Mouse (Mus musculus): ENCODE measurements at regions not wholly inside any gene's neighbourhood (a gene's known extent, or its start where the extent isn't known, plus 50 kb on each side); places are given as distances from the start of the nearest gene placed in this dataset.

- 69% methylated on average over 6 of the region's 6 CpGs for WGBS
- TF ChIP-seq CTCF (IDR thresholded peaks at IDR 0.05; ENCODE audit: low read depth) = no peak
- H3K36me3 ChIP-seq (ENCODE audit: control insufficient read depth, insufficient read depth) = no peaks in the 10 kb centered on the region
- H3K4me3 ChIP-seq (ENCODE audit: low read depth, low read length) = no peak overlapping the region
- H3K27ac ChIP-seq (ENCODE audit: low read depth, low read length) = no peak overlapping the region
- H3K4me1 ChIP-seq (replicated peaks; ENCODE audit: control insufficient read depth, insufficient read depth, low read length) = no peaks in the 10 kb centered on the region
- ATAC-seq = no peak
- no peak overlapping the region for H3K9ac ChIP-seq (ENCODE audit: low read depth, low read length)
- H3K9me3 ChIP-seq (ENCODE audit: control insufficient read depth) = no peaks in the 10 kb centered on the region
- no peak overlapping the region for H3K4me2 ChIP-seq (replicated peaks; ENCODE audit: low read depth)
- no peaks in the 10 kb centered on the region for H3K27me3 ChIP-seq (replicated peaks; ENCODE audit: control insufficient read depth, insufficient read depth, low read length)
Observed at GRCm38 (mm10) chr2:50586321-50587050, 289.9 kb upstream of the Mmadhc start.

GRCm38 (mm10) chr2:50579620-50580019, 283.0 kb upstream of the Mmadhc start:
- no peak overlapping the region for H3K4me2 ChIP-seq (replicated peaks; ENCODE audit: low read depth)
- no peak for ATAC-seq
- 52% methylated on average over 2 of the region's 2 CpGs for WGBS

GRCm38 (mm10) chr2:50578278-50579043, 281.9 kb upstream of the Mmadhc start:
- Histone ChIP-seq H3K4me3 (ENCODE audit: low read depth, low read length) (no peak overlapping the region), H3K4me1 (replicated peaks; ENCODE audit: control insufficient read depth, insufficient read depth, low read length) (no peaks in the 10 kb centered on the region), H3K27me3 (replicated peaks; ENCODE audit: control insufficient read depth, insufficient read depth, low read length) (no peaks in the 10 kb centered on the region), H3K36me3 (ENCODE audit: control insufficient read depth, insufficient read depth) (no peaks in the 10 kb centered on the region), H3K4me2 (replicated peaks; ENCODE audit: low read depth) (no peak overlapping the region), H3K9me3 (ENCODE audit: control insufficient read depth) (no peaks in the 10 kb centered on the region), H3K9ac (ENCODE audit: low read depth, low read length) (no peak overlapping the region), H3K27ac (ENCODE audit: low read depth, low read length) (no peak overlapping the region)
- no peak for TF ChIP-seq CTCF (IDR thresholded peaks at IDR 0.05; ENCODE audit: low read depth)
- WGBS = 75% methylated on average over 6 of the region's 6 CpGs
- ATAC-seq = no peak

More at GRCm38 (mm10) chr2:50579620-50580019, 283.0 kb upstream of the Mmadhc start:
- H3K4me3 ChIP-seq (ENCODE audit: low read depth, low read length) = no peak overlapping the region
- H3K27me3 ChIP-seq (replicated peaks; ENCODE audit: control insufficient read depth, insufficient read depth, low read length) = no peaks in the 10 kb centered on the region
- no peak overlapping the region for H3K27ac ChIP-seq (ENCODE audit: low read depth, low read length)
- H3K36me3 ChIP-seq (ENCODE audit: control insufficient read depth, insufficient read depth) = no peaks in the 10 kb centered on the region
- no peak for TF ChIP-seq CTCF (IDR thresholded peaks at IDR 0.05; ENCODE audit: low read depth)
- no peak overlapping the region for H3K9ac ChIP-seq (ENCODE audit: low read depth, low read length)
- H3K4me1 ChIP-seq (replicated peaks; ENCODE audit: control insufficient read depth, insufficient read depth, low read length) = no peaks in the 10 kb centered on the region
- H3K9me3 ChIP-seq (ENCODE audit: control insufficient read depth) = no peaks in the 10 kb centered on the region

- ATAC-seq = no peak
- no peaks in the 10 kb centered on the region for H3K36me3 ChIP-seq (ENCODE audit: control insufficient read depth, insufficient read depth)
- no peak for TF ChIP-seq CTCF (IDR thresholded peaks at IDR 0.05; ENCODE audit: low read depth)
Observed at GRCm38 (mm10) chr2:50577736-50578135, 281.1 kb upstream of the Mmadhc start.

GRCm38 (mm10) chr2:50573455-50573854, 276.9 kb upstream of the Mmadhc start:
- WGBS = 58% methylated on average over 3 of the region's 3 CpGs
- Histone ChIP-seq H3K27me3 (replicated peaks; ENCODE audit: control insufficient read depth, insufficient read depth, low read length) (no peaks in the 10 kb centered on the region), H3K9me3 (ENCODE audit: control insufficient read depth) (no peaks in the 10 kb centered on the region), H3K4me3 (ENCODE audit: low read depth, low read length) (no peak overlapping the region), H3K9ac (ENCODE audit: low read depth, low read length) (no peak overlapping the region), H3K27ac (ENCODE audit: low read depth, low read length) (no peak overlapping the region), H3K4me2 (replicated peaks; ENCODE audit: low read depth) (no peak overlapping the region), H3K4me1 (replicated peaks; ENCODE audit: control insufficient read depth, insufficient read depth, low read length) (no peaks in the 10 kb centered on the region), H3K36me3 (ENCODE audit: control insufficient read depth, insufficient read depth) (no peaks in the 10 kb centered on the region)
- TF ChIP-seq CTCF (IDR thresholded peaks at IDR 0.05; ENCODE audit: low read depth) = no peak
- ATAC-seq = no peak

More at GRCm38 (mm10) chr2:50577736-50578135, 281.1 kb upstream of the Mmadhc start:
- Histone ChIP-seq H3K4me1 (replicated peaks; ENCODE audit: control insufficient read depth, insufficient read depth, low read length) (no peaks in the 10 kb centered on the region), H3K9me3 (ENCODE audit: control insufficient read depth) (no peaks in the 10 kb centered on the region), H3K27ac (ENCODE audit: low read depth, low read length) (no peak overlapping the region), H3K9ac (ENCODE audit: low read depth, low read length) (no peak overlapping the region), H3K4me3 (ENCODE audit: low read depth, low read length) (no peak overlapping the region), H3K27me3 (replicated peaks; ENCODE audit: control insufficient read depth, insufficient read depth, low read length) (no peaks in the 10 kb centered on the region), H3K4me2 (replicated peaks; ENCODE audit: low read depth) (no peak overlapping the region)
- 91% methylated on average over 9 of the region's 9 CpGs for WGBS

GRCm38 (mm10) chr2:50571021-50571420, 274.4 kb upstream of the Mmadhc start:
- Histone ChIP-seq H3K36me3 (ENCODE audit: control insufficient read depth, insufficient read depth) (no peaks in the 10 kb centered on the region), H3K4me2 (replicated peaks; ENCODE audit: low read depth) (no peak overlapping the region), H3K4me3 (ENCODE audit: low read depth, low read length) (no peak overlapping the region), H3K4me1 (replicated peaks; ENCODE audit: control insufficient read depth, insufficient read depth, low read length) (no peaks in the 10 kb centered on the region), H3K27ac (ENCODE audit: low read depth, low read length) (no peak overlapping the region), H3K9ac (ENCODE audit: low read depth, low read length) (no peak overlapping the region), H3K27me3 (replicated peaks; ENCODE audit: control insufficient read depth, insufficient read depth, low read length) (no peaks in the 10 kb centered on the region), H3K9me3 (ENCODE audit: control insufficient read depth) (no peaks in the 10 kb centered on the region)
- ATAC-seq = no peak
- WGBS = 90% methylated on average over 4 of the region's 4 CpGs
- TF ChIP-seq CTCF (IDR thresholded peaks at IDR 0.05; ENCODE audit: low read depth) = no peak
